Mouse (Mus musculus) olfactory bulb, adult 2 months (tissue): Measurements from ENCODE around the gene Hectd4. TPM values are rescaled to one million over a fixed set of nuclear protein-coding genes. Genes with fewer than 3 reads are reported as not detected.

Experiments
- H3K27ac ChIP-seq: fragments of 200-500 bp; 2 replicates; pipeline ENCODE4 v1.5.1; 2012; ENCODE audit warnings: low read depth, low read length; ENCODE audit not compliant: insufficient read depth
- H3K4me1 ChIP-seq: fragments of 200-500 bp; 2 replicates; pipeline ENCODE4 v1.6.1; 2012; ENCODE audit warnings: low read length; ENCODE audit not compliant: control insufficient read depth, insufficient read depth
- H3K4me3 ChIP-seq: fragments of 200-500 bp; 2 replicates; pipeline ENCODE4 v1.5.1; 2012; ENCODE audit warnings: mild to moderate bottlenecking, low read depth, low read length, moderate library complexity; ENCODE audit not compliant: insufficient read depth
- CTCF ChIP-seq: fragments of 200-500 bp; IDR thresholded peaks from 2 replicates; pipeline ENCODE4 v1.5.1; 2012; ENCODE audit warnings: low read depth, mild to moderate bottlenecking, low read length, moderate library complexity; ENCODE audit not compliant: insufficient read depth
- POLR2A ChIP-seq: fragments of 200-500 bp; IDR thresholded peaks from 2 replicates; pipeline ENCODE4 v1.6.1; 2012; ENCODE audit warnings: mild to moderate bottlenecking, low read depth, low read length, moderate library complexity; ENCODE audit not compliant: insufficient read depth
- WGBS: fragments of 180-500 bp; shearing (Covaris S2); methylation state at CpG from one replicate; pipeline ENCODE4 v1.1.7; 2018; 5-methylcytosine and 5-hydroxymethylcytosine counted together
- polyA plus RNA-seq: library from polyadenylated mRNA; stranded (reverse); fragments of >200 nt; gene quantifications from 2 replicates; pipeline ENCODE4 v1.2.4, GENCODE M21; 2012; ENCODE audit warnings: low replicate concordance; ENCODE audit not compliant: missing spikeins, insufficient read depth, insufficient read length

The Hectd4 gene
- polyA plus RNA-seq, 1 experiment, result not detected

DNA sequence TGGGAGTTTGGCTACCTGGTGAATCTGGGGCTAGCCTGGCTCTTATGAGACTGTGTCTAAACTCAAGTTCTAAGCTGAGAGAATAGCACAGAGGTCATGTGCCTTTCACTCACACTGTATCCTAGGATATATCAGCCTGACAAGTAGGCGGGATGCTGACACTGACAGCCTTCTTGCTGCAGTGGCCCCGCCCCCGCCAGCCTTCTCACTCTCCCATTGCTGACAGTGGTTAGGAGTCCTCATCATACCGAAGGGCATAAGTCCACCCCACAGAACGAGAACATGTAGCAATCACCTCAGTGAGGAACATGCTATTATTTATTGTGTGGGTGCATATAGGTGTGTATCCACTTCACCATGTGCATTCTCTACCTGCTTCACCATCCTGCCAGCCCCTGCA is 64.8 kb downstream of the Hectd4 start:
- Histone ChIP-seq H3K4me3 (no peak overlapping the region), H3K27ac (no peak overlapping the region), H3K4me1 (peaks cover 4% of the 10 kb centered on the region)
- 87% methylated on average over 5 of the region's 5 CpGs for WGBS
- TF ChIP-seq CTCF, result no peak
- no peak for TF ChIP-seq POLR2A

- Histone ChIP-seq H3K27ac (no peak overlapping the region), H3K4me1 (no peaks in the 10 kb centered on the region), H3K4me3 (no peak overlapping the region)
- WGBS, result 67% methylated on average over 2 of the region's 2 CpGs
- TF ChIP-seq CTCF, result no peak
- TF ChIP-seq POLR2A, result no peak
Measured at GRCm38 (mm10) chr5:121287213-121287612, 67.2 kb downstream of the Hectd4 start.

GRCm38 (mm10) chr5:121290289-121290688 is 70.3 kb downstream of the Hectd4 start:
- Histone ChIP-seq H3K4me3 (no peak overlapping the region), H3K27ac (no peak overlapping the region), H3K4me1 (no peaks in the 10 kb centered on the region)
- TF ChIP-seq POLR2A (no peak), CTCF (no peak)
- WGBS, result 87% methylated on average over 3 of the region's 3 CpGs

DNA sequence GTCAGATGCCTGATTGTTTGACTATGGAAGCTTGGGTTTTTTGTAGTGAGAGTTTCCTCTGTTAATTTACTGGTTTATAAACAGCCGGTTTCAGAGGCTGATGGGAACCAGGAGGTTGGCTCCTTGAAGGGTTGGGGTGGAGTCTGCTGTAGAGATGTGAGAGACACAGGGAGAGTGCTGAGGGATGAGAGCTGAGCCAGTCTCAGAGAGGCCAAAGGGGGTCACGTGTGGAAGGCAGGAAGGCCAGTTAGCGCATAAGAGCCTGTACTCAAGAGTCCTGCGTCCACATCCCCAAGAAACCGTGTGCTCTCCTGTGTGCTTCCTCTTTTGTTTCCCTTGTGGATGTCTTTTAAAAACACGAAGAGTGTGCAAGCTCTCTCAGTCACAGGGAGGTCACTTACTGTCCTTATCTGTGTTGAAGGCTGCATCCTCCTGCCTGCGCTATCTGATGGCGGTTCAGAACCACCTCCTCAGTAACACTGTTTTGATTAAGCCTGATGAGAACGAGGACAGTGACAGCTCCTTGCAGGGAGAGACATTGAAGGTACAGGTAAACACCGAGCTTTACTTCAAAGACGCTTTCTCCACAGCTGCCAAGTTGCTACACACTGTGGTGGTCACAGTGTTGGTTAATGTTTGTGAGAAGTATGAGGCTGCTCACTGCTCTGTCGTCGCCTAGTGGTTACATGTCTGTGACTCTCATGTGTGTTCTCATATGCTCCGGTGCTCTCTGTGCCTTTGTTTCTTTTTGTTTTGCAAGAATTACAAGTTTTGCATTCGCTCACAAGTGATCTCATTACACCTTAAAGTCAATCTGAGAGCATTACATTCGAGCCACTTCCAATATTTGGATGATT is 72.5 kb downstream of the Hectd4 start:
- TF ChIP-seq POLR2A (no peak), CTCF (no peak)
- no peaks in the 10 kb centered on the region for H3K4me1 ChIP-seq
- H3K4me3 ChIP-seq, result no peak overlapping the region
- WGBS, result 80% methylated on average over 16 of the region's 16 CpGs
- H3K27ac ChIP-seq, result no peak overlapping the region

GRCm38 (mm10) chr5:121305009-121305408 is 85.0 kb downstream of the Hectd4 start:
- Histone ChIP-seq H3K4me3 (no peak overlapping the region), H3K4me1 (peaks cover 1% of the 10 kb centered on the region; the same call in 1 of the 2 replicates), H3K27ac (no peak overlapping the region)
- no peak for TF ChIP-seq POLR2A
- no peak for TF ChIP-seq CTCF
- 80% methylated on average over 7 of the region's 7 CpGs for WGBS

GRCm38 (mm10) chr5:121307620-121308019 is 87.6 kb downstream of the Hectd4 start:
- Histone ChIP-seq H3K4me1 (no peaks in the 10 kb centered on the region), H3K27ac (no peak overlapping the region), H3K4me3 (no peak overlapping the region)
- 28% methylated on average over 3 of the region's 3 CpGs for WGBS
- TF ChIP-seq CTCF (no peak), POLR2A (no peak)

DNA sequence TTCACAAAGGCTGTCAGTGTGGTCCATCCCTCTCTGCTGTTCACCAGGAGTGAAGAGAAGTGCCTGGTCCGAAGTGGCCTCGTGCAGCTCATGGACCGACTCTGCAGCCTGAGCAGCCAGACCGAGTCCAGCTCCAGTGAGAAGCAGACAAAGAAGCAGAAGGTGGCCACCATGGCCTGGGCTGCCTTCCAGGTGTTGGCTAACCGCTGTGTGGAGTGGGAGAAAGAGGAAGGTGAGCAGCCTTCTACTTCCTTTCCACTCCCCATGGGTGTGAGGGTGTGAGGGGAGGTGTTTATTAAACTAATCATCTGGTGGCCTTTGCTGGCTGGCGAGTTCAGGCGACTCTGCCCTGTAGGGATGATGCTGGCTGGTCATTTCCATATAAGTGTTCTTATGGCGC is 91.6 kb downstream of the Hectd4 start:
- 92% methylated on average over 8 of the region's 8 CpGs for WGBS
- Histone ChIP-seq H3K27ac (no peak overlapping the region), H3K4me3 (no peak overlapping the region), H3K4me1 (peaks cover 15% of the 10 kb centered on the region)
- TF ChIP-seq POLR2A (no peak), CTCF (no peak)

DNA sequence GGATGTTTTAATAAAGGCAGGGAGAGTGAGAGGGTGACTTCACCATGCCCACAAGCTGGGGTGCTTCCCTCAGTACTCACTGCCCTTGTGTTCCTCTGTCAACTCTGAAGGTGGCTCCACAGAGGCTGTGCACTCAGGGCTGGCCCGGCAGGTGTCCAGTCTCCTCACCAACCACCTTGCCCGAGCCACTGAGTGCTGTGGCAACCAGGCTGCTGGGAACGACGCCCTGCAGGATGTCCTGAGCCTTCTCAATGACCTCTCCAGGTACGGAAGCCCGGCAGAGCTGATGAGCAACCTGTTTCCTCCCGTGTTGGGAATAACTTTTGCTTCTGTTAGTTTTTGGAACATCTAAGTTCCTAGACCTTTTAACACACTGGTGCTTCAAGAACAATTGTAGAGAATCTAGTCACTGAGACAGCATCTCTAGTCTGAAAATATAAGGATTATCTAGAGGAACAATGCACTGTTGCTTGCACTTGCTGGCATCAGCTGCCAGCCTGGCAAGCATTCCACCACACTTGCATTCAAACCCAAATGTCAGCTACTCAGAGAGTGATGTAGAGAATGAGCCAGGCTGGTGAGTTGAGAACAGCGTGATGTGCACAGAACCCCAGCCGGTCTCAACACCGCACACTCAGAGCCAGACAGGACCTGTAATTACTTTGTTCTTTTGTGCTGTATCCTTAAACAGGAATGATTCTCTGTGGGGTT is 93.9 kb downstream of the Hectd4 start:
- TF ChIP-seq POLR2A, result no peak
- TF ChIP-seq CTCF, result no peak
- H3K4me3 ChIP-seq, result no peak overlapping the region
- peaks cover 15% of the 10 kb centered on the region for H3K4me1 ChIP-seq
- WGBS, result 62% methylated on average over 10 of the region's 10 CpGs
- peak overlapping the region; percentile 80 for H3K27ac ChIP-seq

GRCm38 (mm10) chr5:121326079-121326805 is 106.2 kb downstream of the Hectd4 start:
- no peak overlapping the region for H3K27ac ChIP-seq
- 90% methylated on average over 14 of the region's 14 CpGs for WGBS
- H3K4me1 ChIP-seq, result peaks cover 13% of the 10 kb centered on the region
- no peak overlapping the region for H3K4me3 ChIP-seq
- TF ChIP-seq CTCF (no peak), POLR2A (no peak)
